Mouse (Mus musculus) limb, embryonic 11.5 days (tissue): ENCODE results near the gene Ank3. TPM values are rescaled to one million over a fixed set of nuclear protein-coding genes. Genes with fewer than 3 reads are reported as not detected.

ENCODE experiments used
- ATAC-seq: fragments of 200-750 bp; cut with Nextera tagmentation; 2 replicates; pipeline ENCODE4 v1.8.0; 2017; ENCODE audit warnings: low read depth; ENCODE audit not compliant: insufficient number of reproducible peaks, low FRiP score, low TSS enrichment
- DNase-seq: peaks from one replicate; pipeline ENCODE4 v3.0.0-alpha.2; 2015; ENCODE audit warnings: low spot score
- H3K27ac ChIP-seq: fragments of 300-500 bp; sonication (generic); replicated peaks from 2 replicates; pipeline ENCODE4 v1.5.1; 2014; ENCODE audit warnings: low read depth, mild to moderate bottlenecking, low read length
- H3K27me3 ChIP-seq: fragments of 300-500 bp; sonication (generic); 2 replicates; pipeline ENCODE4 v1.6.1; 2014; ENCODE audit warnings: mild to moderate bottlenecking, low read length, mixed read lengths; ENCODE audit not compliant: control insufficient read depth, insufficient read depth
- H3K36me3 ChIP-seq: fragments of 300-500 bp; sonication (generic); 2 replicates; pipeline ENCODE4 v1.6.1; 2014; ENCODE audit warnings: mild to moderate bottlenecking, low read length, moderate library complexity, mixed read lengths; ENCODE audit not compliant: control insufficient read depth, insufficient read depth
- H3K4me1 ChIP-seq: fragments of 300-500 bp; sonication (generic); 2 replicates; pipeline ENCODE4 v1.6.1; 2014; ENCODE audit warnings: low read length, mixed read lengths; ENCODE audit not compliant: control insufficient read depth, insufficient read depth
- H3K4me2 ChIP-seq: fragments of 300-500 bp; sonication (generic); 2 replicates; pipeline ENCODE4 v1.6.1; 2014; ENCODE audit warnings: low read depth, mild to moderate bottlenecking, moderate library complexity; ENCODE audit not compliant: severe bottlenecking
- H3K4me3 ChIP-seq: fragments of 300-500 bp; sonication (generic); 2 replicates; pipeline ENCODE4 v1.5.1; 2014; ENCODE audit warnings: low read depth, low read length
- H3K9ac ChIP-seq: fragments of 300-500 bp; sonication (generic); 2 replicates; pipeline ENCODE4 v1.6.1; 2014; ENCODE audit warnings: mild to moderate bottlenecking, low read length
- H3K9me3 ChIP-seq: fragments of 300-500 bp; sonication (generic); 2 replicates; pipeline ENCODE4 v1.6.1; 2016; ENCODE audit warnings: low read length; ENCODE audit not compliant: control insufficient read depth
- WGBS: fragments of 180-500 bp; shearing (Covaris S2); extraction: QIAGEN DNeasy Blood & Tissue Kit; methylation state at CpG from one replicate; pipeline ENCODE4 v1.1.7; 2014; 5-methylcytosine and 5-hydroxymethylcytosine counted together
- polyA plus RNA-seq: library from polyadenylated mRNA; unstranded; fragments of >200 nt; fragmentation: Nextera tagmentation; extraction: Ambion mirVana; gene quantifications from 2 replicates; pipeline ENCODE4 v1.2.1, GENCODE M21; 2014

The Ank3 gene
- polyA plus RNA-seq, 1 experiment from 2014 or later: 22.3 TPM

DNA sequence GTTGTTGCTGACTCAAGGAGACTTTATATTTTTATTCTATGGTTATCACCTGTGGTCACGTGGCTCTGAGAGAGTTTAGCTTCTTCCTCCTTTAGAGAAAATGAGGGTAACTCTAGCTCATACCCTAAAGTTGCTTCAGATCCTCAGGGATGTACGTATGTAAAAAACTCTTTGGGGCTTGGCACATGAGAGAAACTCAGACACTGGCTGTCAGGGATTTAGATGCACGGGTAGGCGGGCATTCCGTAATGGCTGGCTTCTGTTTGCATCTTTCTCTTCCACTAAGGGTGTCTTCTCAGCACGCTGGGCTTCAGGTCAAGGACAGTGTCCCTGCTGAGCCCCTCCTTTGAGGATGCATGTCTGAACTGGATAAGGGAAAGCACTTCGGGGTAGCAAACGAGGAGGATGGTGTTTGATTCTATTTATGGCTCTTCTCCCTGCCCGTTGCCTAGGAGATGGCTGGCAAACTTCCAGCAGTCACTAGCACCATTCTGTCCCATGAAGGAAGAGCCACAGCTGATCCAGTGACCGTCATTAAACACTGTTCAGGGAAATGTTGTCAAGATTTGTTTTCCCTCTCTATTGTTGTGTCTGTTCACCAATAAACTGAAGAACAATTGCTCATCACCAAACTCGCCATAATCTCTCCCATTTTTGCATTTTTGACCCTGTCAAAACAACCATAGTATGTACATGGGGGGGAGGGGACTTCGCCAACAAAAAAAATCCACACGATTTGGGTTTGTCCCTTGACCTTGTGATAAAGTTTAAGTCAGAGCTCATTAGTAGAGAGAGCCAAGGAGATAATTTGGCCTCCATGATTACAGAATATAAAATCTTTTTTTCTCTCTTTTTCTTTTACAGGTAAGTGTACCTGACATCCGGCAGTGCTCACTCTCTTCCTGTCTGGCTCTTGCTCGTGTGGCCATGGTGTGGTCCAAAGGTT, 195.9 kb downstream of the Ank3 start:
- Histone ChIP-seq H3K9me3 (no peaks in the 10 kb centered on the region), H3K36me3 (no peaks in the 10 kb centered on the region), H3K27me3 (no peaks in the 10 kb centered on the region), H3K4me3 (no peak overlapping the region), H3K4me2 (no peak overlapping the region), H3K9ac (no peak overlapping the region), H3K27ac (no peak overlapping the region), H3K4me1 (no peaks in the 10 kb centered on the region; the same call in 1 of the 2 replicates)
- no peak for DNase-seq
- 65% methylated on average over 15 of the region's 15 CpGs for WGBS
- ATAC-seq: no peak

DNA sequence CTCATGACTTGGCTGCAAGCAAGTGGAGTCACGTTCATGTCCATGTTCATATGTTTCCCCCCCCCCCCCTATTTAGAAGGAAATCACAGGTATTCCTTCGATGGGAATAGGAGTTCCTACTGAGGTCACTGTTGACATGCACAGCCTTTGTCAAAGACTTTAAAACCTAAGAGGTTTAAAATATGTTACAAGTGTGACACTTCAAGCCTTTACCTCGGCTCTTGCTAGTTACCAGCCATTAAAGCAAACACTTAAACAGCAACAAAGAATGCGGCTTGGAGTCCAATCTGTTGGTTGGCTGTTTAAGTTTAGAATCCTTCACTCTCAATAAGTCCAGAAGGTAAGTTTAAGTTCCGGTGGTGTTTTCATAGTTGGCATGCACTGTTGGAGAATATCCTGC, 196.9 kb downstream of the Ank3 start:
- no peak for DNase-seq
- Histone ChIP-seq H3K4me1 (no peaks in the 10 kb centered on the region; the same call in 1 of the 2 replicates), H3K9ac (no peak overlapping the region), H3K9me3 (no peaks in the 10 kb centered on the region), H3K27ac (no peak overlapping the region), H3K4me2 (no peak overlapping the region), H3K4me3 (no peak overlapping the region), H3K27me3 (no peaks in the 10 kb centered on the region), H3K36me3 (no peaks in the 10 kb centered on the region)
- 87% methylated on average over 5 of the region's 5 CpGs for WGBS
- ATAC-seq: no peak

DNA sequence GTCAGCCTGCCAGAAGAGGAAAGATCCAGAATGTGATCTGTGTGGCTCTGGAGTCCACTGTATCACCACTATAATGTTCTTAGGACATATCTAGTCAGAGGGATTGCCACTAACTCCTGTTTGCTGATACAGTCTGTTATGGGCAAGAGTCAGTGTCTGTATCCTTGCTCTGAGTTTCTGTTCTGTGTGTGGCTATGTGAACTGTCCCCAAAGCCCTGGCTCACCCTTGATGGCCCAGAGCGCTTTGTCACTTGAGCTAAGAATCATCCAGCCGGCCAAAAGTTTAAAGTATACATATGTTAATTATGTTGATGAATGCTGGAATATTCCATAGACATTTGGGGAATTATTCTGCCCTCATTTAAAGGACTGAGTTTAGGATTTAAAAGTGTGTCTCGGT, 202.9 kb downstream of the Ank3 start:
- 91% methylated on average over 3 of the region's 3 CpGs for whole genome bisulfite sequencing
- no peak overlapping the region for H3K4me2 ChIP-seq
- no peaks in the 10 kb centered on the region for H3K9me3 ChIP-seq
- H3K9ac ChIP-seq: no peak overlapping the region
- no peaks in the 10 kb centered on the region for H3K27me3 ChIP-seq
- H3K27ac ChIP-seq: no peak overlapping the region
- H3K36me3 ChIP-seq: no peaks in the 10 kb centered on the region
- H3K4me3 ChIP-seq: no peak overlapping the region
- no peaks in the 10 kb centered on the region for H3K4me1 ChIP-seq
- no peak for DNase-seq
- ATAC-seq: no peak

DNA sequence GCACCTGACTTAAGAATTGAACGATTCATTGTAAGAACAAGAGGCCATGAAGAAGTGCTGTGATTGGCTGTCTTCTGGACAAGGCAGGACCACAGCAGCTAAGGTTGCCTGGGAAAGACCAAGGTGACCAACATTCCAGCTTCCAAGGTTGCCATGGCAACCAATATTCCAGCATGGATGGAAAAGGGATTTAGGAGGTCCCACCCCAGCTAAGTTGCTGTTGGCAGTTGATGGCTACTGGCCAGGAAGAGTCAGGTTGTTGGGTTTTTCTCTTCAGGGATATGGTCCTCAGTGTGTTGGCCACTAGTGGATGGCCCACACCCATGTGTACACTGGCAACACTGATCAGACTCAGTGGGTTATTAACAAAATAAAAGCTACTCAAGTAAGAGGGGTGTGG, 204.1 kb downstream of the Ank3 start:
- H3K27ac ChIP-seq: no peak overlapping the region
- no peaks in the 10 kb centered on the region for H3K27me3 ChIP-seq
- no peaks in the 10 kb centered on the region for H3K9me3 ChIP-seq
- H3K9ac ChIP-seq: no peak overlapping the region
- 84% methylated on average over 1 of the region's 1 CpGs for WGBS
- no peak overlapping the region for H3K4me3 ChIP-seq
- H3K4me2 ChIP-seq: no peak overlapping the region
- ATAC-seq: no peak
- no peaks in the 10 kb centered on the region for H3K4me1 ChIP-seq
- no peak for DNase-seq
- no peaks in the 10 kb centered on the region for H3K36me3 ChIP-seq

DNA sequence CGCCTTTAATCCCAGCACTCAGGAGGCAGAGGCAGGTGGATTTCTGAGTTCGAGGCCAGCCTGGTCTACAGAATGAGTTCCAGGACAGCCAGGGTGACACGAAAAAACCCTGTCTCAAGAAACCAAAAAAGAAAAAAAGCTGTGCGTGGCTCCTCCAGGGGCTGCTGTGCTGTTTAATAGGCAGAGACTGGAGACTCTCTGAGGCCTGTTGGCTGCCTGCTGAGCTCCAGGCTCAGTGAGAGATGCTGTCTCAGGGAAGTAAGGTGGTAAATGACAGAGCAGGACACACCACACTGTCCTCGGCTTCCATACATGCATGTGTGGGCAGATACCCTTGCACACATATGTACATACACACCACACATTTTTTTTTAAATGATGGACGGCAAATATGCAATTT, 206.0 kb downstream of the Ank3 start:
- H3K9me3 ChIP-seq: no peaks in the 10 kb centered on the region
- H3K27ac ChIP-seq: no peak overlapping the region
- H3K4me1 ChIP-seq: no peaks in the 10 kb centered on the region
- no peak overlapping the region for H3K4me2 ChIP-seq
- no peaks in the 10 kb centered on the region for H3K36me3 ChIP-seq
- no peak overlapping the region for H3K9ac ChIP-seq
- 76% methylated on average over 6 of the region's 6 CpGs for WGBS
- no peak for DNase-seq
- no peaks in the 10 kb centered on the region for H3K27me3 ChIP-seq
- no peak overlapping the region for H3K4me3 ChIP-seq
- ATAC-seq: no peak

DNA sequence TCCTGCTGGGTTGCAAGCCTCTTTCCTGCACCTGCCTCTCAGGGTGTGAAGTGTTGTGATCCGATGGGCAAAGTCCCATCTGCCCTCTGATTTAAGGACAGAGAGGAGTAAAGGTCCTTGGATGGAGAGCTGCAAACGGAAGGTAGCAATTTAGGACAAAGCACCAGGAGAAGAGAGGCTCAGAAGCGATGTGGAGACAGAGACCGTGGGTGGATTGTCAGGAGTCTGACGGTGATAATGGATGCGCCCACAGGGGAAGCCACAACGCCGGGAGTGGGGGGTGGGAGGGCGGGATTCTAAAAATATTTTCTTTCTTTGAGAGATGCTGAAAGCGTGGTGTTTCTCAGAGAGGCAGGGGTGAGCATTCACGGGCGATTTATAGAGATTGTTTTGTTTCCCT, 206.6 kb downstream of the Ank3 start:
- Histone ChIP-seq H3K9ac (no peak overlapping the region), H3K9me3 (no peaks in the 10 kb centered on the region), H3K27ac (no peak overlapping the region), H3K4me3 (no peak overlapping the region), H3K27me3 (no peaks in the 10 kb centered on the region), H3K4me2 (no peak overlapping the region), H3K4me1 (no peaks in the 10 kb centered on the region), H3K36me3 (no peaks in the 10 kb centered on the region)
- ATAC-seq (no peak), DNase-seq (no peak)
- WGBS: 68% methylated on average over 12 of the region's 12 CpGs

DNA sequence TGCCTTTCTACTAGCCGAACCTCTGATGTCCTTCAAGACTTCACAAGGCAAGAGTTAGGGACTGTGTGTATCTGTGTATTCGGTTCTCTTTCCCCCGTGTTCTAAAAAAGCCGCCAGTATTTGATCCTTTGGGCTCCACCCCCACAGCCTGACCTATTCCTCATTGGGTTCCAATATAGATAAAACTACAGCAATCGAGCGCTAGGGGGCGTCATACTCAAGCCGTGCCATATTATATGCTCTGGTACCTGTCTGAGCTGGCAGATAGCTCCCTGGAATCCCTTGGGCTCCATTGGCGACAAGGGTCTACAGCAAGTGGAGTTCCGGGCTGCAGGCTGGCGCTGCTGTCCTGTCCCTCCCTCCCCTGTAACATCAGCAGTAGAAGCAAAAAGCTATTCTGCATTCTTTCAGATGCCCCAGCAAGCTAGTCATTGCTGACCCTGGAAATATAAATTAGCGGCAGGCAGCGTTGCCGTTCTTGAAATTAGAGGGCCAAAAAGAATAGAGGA, 209.1 kb downstream of the Ank3 start:
- DNase-seq (no peak), ATAC-seq (no peak)
- H3K27me3 ChIP-seq: no peaks in the 10 kb centered on the region
- no peak overlapping the region for H3K9ac ChIP-seq
- H3K9me3 ChIP-seq: no peaks in the 10 kb centered on the region
- H3K36me3 ChIP-seq: no peaks in the 10 kb centered on the region
- H3K4me3 ChIP-seq: no peak overlapping the region
- no peaks in the 10 kb centered on the region; the same call in 1 of the 2 replicates for H3K4me1 ChIP-seq
- 73% methylated on average over 14 of the region's 14 CpGs for WGBS
- no peak overlapping the region for H3K4me2 ChIP-seq
- H3K27ac ChIP-seq: no peak overlapping the region

DNA sequence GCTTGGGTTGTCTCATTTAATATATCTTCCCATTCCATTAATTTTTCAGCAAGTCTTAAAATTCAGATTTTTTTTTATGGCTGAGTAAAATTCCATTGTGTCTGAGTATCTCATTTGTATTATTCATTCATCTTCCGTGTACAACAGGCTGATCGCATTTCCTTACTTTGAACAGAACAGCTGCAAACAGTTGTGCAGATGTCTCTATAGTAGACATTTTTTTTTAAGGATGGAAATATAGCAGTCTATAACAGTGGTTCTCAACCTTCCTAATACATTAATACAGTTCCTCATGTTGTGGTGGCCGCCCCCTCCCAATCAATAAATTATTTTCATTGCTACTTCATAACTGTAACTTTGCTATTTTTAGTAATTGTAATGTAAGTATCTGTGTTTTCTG, 212.7 kb downstream of the Ank3 start:
- no peaks in the 10 kb centered on the region for H3K27me3 ChIP-seq
- 86% methylated on average over 3 of the region's 3 CpGs for WGBS
- H3K27ac ChIP-seq: no peak overlapping the region

More for the DNA sequence above, 212.7 kb downstream of the Ank3 start:
- Histone ChIP-seq H3K9ac (no peak overlapping the region), H3K4me1 (no peaks in the 10 kb centered on the region; the same call in 1 of the 2 replicates), H3K36me3 (no peaks in the 10 kb centered on the region), H3K9me3 (no peaks in the 10 kb centered on the region), H3K4me3 (no peak overlapping the region), H3K4me2 (no peak overlapping the region)
- no peak for DNase-seq
- ATAC-seq: no peak
